Mouse (Mus musculus): ENCODE measurements around the gene Cpox. TPM values are rescaled to one million over a fixed set of nuclear protein-coding genes. Genes with fewer than 3 reads are reported as not detected.
A peak's percentile ranks its signal among the peaks of the same experiment; 100 is the strongest.

Gene Cpox
- total and polyA plus RNA-seq, 2 experiments from 2014 or later: 12.6 to 16.6 TPM

GRCm38 (mm10) chr16:58713128-58713527 lies 43.0 kb downstream of the Cpox start:
- Histone ChIP-seq H3K4me1 (ENCODE audit: insufficient read depth, low read length) (no peaks in the 10 kb centered on the region), H3K27me3 (ENCODE audit: insufficient read depth, low read length) (no peaks in the 10 kb centered on the region), H3K9ac (replicated peaks; ENCODE audit: low read length) (no peak overlapping the region), H3K4me2 (ENCODE audit: low read depth, low read length) (no peak overlapping the region), H3K36me3 (ENCODE audit: insufficient read depth, low read length) (no peaks in the 10 kb centered on the region), H3K27ac (no peak overlapping the region), H3K9me3 (ENCODE audit: low read length) (no peaks in the 10 kb centered on the region), H3K4me3 (ENCODE audit: low read length) (no peak overlapping the region)
- WGBS: 90% methylated on average over 1 of the region's 1 CpGs
- DNase-seq (ENCODE audit: low spot score): no peak
- no peak for TF ChIP-seq CTCF (IDR thresholded peaks at IDR 0.05; ENCODE audit: low read depth)
- no peak for ATAC-seq

DNA sequence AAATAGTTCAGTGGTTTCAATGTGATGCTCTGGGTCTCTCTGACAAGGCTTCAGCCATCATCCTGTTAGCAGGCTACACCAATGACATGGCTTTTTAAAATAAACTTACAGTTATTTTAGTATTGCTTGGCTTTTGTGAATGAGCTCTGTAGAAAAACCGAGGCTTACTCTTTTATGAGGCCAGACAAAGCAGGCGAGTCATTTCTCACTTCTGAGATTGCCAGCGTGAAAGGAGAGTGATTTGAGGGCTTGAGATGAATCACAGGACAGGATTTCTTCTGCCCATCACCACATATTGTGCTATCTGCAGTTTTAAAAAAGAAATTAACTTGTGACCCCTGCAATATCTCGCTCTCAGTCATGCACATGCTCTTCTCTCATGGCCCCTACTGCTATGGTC lies 44.9 kb downstream of the Cpox start:
- no peak for TF ChIP-seq CTCF (IDR thresholded peaks at IDR 0.05; ENCODE audit: low read depth)

GRCm38 (mm10) chr16:58718666-58719120 lies 48.6 kb downstream of the Cpox start, which contains the start of gene Gpr15:
Gene Gpr15, minus strand, starts transcription at chr16:58719070.
- TF ChIP-seq CTCF (IDR thresholded peaks at IDR 0.05; ENCODE audit: low read depth): no peak
- WGBS: 93% methylated on average over 7 of the region's 7 CpGs
- Histone ChIP-seq H3K27me3 (ENCODE audit: insufficient read depth, low read length) (no peaks in the 10 kb centered on the region), H3K4me1 (ENCODE audit: insufficient read depth, low read length) (no peaks in the 10 kb centered on the region), H3K9me3 (ENCODE audit: low read length) (no peaks in the 10 kb centered on the region), H3K9ac (replicated peaks; ENCODE audit: low read length) (no peak within 1 kb of the TSS), H3K27ac (no peak within 1 kb of the TSS), H3K36me3 (ENCODE audit: insufficient read depth, low read length) (no peaks in the 10 kb centered on the region), H3K4me2 (ENCODE audit: low read depth, low read length) (no peak within 1 kb of the TSS), H3K4me3 (ENCODE audit: low read length) (no peak within 1 kb of the TSS)
- no peak for ATAC-seq
- no peak for DNase-seq (ENCODE audit: low spot score)

More for the DNA sequence above, 44.9 kb downstream of the Cpox start:
- no peaks in the 10 kb centered on the region for H3K9me3 ChIP-seq (ENCODE audit: low read length)
- H3K27me3 ChIP-seq (ENCODE audit: insufficient read depth, low read length): no peaks in the 10 kb centered on the region
- DNase-seq (ENCODE audit: low spot score) (no peak), ATAC-seq (no peak)
- H3K4me1 ChIP-seq (ENCODE audit: insufficient read depth, low read length): no peaks in the 10 kb centered on the region
- WGBS: 72% methylated on average over 4 of the region's 4 CpGs
- no peak overlapping the region for H3K4me2 ChIP-seq (ENCODE audit: low read depth, low read length)
- no peak overlapping the region for H3K27ac ChIP-seq
- H3K9ac ChIP-seq (replicated peaks; ENCODE audit: low read length): no peak overlapping the region
- no peaks in the 10 kb centered on the region for H3K36me3 ChIP-seq (ENCODE audit: insufficient read depth, low read length)
- no peak overlapping the region for H3K4me3 ChIP-seq (ENCODE audit: low read length)

- H3K9me3 ChIP-seq (ENCODE audit: low read length): no peaks in the 10 kb centered on the region
- no peak overlapping the region for H3K4me3 ChIP-seq (ENCODE audit: low read length)
- DNase-seq (ENCODE audit: low spot score) (no peak), ATAC-seq (no peak)
- no peaks in the 10 kb centered on the region for H3K27me3 ChIP-seq (ENCODE audit: insufficient read depth, low read length)
- 91% methylated on average over 2 of the region's 2 CpGs for WGBS
- no peak for TF ChIP-seq CTCF (IDR thresholded peaks at IDR 0.05; ENCODE audit: low read depth)
- no peaks in the 10 kb centered on the region for H3K36me3 ChIP-seq (ENCODE audit: insufficient read depth, low read length)
- H3K4me2 ChIP-seq (ENCODE audit: low read depth, low read length): no peak overlapping the region
- H3K4me1 ChIP-seq (ENCODE audit: insufficient read depth, low read length): no peaks in the 10 kb centered on the region
- no peak overlapping the region for H3K9ac ChIP-seq (replicated peaks; ENCODE audit: low read length)
- H3K27ac ChIP-seq: no peak overlapping the region
These were observed 52.2 kb downstream of the Cpox start for GRCm38 (mm10) chr16:58722292-58722691.

- peak overlapping the region; percentile 65 for H3K4me2 ChIP-seq (ENCODE audit: low read depth, low read length)
- DNase-seq (ENCODE audit: low spot score) (no peak), ATAC-seq (no peak)
- H3K27ac ChIP-seq: no peak overlapping the region
- 80% methylated on average over 11 of the region's 11 CpGs for WGBS
- no peaks in the 10 kb centered on the region for H3K4me1 ChIP-seq (ENCODE audit: insufficient read depth, low read length)
- no peaks in the 10 kb centered on the region for H3K27me3 ChIP-seq (ENCODE audit: insufficient read depth, low read length)
- no peaks in the 10 kb centered on the region for H3K9me3 ChIP-seq (ENCODE audit: low read length)
- peaks cover 18% of the 10 kb centered on the region for H3K36me3 ChIP-seq (ENCODE audit: insufficient read depth, low read length)
- peak overlapping the region; percentile 92 for H3K4me3 ChIP-seq (ENCODE audit: low read length)
- no peak for TF ChIP-seq CTCF (IDR thresholded peaks at IDR 0.05; ENCODE audit: low read depth)
- H3K9ac ChIP-seq (replicated peaks; ENCODE audit: low read length): peak overlapping the region; percentile 81; the same call in 1 of the 2 replicates
These were observed 56.8 kb downstream of the Cpox start for GRCm38 (mm10) chr16:58726680-58727476.

DNA sequence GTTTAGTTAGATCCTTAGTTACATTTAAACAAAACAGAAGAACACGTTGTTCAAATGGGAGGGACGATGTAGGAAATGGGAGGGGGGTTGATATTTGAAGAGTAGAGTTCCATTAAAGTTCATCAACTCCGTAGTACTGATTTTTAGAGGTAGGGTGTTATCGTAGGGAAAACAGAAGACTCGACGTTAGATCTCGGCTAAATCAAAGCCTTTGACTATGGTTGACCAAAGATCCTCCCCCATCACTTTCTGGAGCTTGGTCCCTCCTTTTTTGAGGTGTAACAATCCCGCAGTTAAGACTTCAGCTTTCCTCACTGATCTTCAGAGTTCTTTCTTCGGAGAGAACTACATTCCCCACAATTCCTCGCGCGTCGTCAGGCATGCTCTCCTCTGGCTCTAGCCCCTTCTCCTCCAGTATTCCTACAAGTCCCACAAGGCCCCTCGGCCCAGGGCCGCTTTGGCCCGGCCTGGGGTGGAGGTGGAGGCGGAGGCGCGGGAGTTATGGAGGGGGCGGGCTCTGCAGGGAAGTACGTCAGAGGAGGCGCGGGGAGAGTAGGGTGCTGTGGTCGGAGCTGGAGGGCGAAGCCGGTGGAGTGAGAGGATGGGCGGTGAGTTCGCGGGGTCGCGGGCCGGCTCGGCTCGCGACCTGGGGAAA lies 57.5 kb downstream of the Cpox start, which contains the start of gene Cldnd1:
Gene Cldnd1, plus strand, starts transcription at position 434 of the 655 bp plus-strand sequence.
- no peak for TF ChIP-seq CTCF (IDR thresholded peaks at IDR 0.05; ENCODE audit: low read depth)
- Histone ChIP-seq H3K4me2 (ENCODE audit: low read depth, low read length) (peak within 1 kb of the TSS; percentile 65), H3K4me3 (ENCODE audit: low read length) (peak within 1 kb of the TSS; percentile 92), H3K27me3 (ENCODE audit: insufficient read depth, low read length) (no peaks in the 10 kb centered on the region), H3K9me3 (ENCODE audit: low read length) (no peaks in the 10 kb centered on the region), H3K4me1 (ENCODE audit: insufficient read depth, low read length) (no peaks in the 10 kb centered on the region), H3K9ac (replicated peaks; ENCODE audit: low read length) (peak within 1 kb of the TSS; percentile 81), H3K27ac (peak within 1 kb of the TSS; percentile 80), H3K36me3 (ENCODE audit: insufficient read depth, low read length) (peaks cover 25% of the 10 kb centered on the region)
- 2% methylated on average over 35 of the region's 35 CpGs for WGBS
- DNase-seq (ENCODE audit: low spot score) (peak; percentile 98), ATAC-seq (peak; percentile 100)

Data from hindbrain, postnatal 0 days (tissue).